Mouse (Mus musculus): ENCODE results near the gene Rnaseh2b. TPM values are rescaled to one million over a fixed set of nuclear protein-coding genes. Genes with fewer than 3 reads are reported as not detected.

The Rnaseh2b gene
- polyA plus RNA-seq, 1 experiment from 2014 or later, result 62.4 TPM

DNA sequence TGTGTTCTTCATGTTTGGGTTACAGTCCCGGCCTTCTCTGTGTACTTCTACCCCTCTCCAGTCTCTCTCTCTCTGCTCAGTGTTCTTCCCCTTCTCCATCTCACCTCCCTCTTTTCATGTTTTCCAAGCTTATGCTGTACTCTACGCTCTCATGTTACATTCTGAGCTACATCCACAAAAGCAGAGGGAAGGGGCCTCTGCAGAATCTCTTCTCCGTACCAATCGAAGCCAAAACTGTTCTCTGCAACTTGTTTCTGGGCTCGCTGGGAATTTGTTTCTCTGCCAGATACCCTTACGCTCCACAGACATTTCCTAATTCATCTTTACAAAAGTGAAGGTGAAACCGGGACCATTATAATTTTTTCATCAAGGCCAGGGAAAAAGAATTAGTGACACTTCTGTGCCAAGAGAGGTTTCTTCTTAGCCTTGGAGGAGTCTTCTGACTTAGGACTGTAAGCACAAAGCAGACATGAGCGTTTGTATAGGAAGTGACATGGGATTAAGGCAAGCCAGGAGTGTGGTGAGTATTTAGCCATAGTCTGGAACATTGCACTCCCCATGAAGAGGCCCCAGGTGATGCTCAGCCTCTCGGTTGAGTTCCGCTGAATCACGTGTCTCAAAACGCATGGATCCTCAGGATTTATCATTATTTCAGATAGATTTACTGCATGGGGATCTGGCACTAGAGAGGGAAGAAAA is 21.5 kb upstream of the Rnaseh2b start:
- no peak overlapping the region for H3K27ac ChIP-seq (replicated peaks)
- no peaks in the 10 kb centered on the region for H3K9me3 ChIP-seq
- H3K27me3 ChIP-seq (replicated peaks; ENCODE audit: low read depth, poor library complexity, severe bottlenecking), result no peaks in the 10 kb centered on the region
- DNase-seq (ENCODE audit: low spot score), result no peak
- H3K4me1 ChIP-seq, result no peaks in the 10 kb centered on the region
- WGBS, result 88% methylated on average over 12 of the region's 12 CpGs
- no peaks in the 10 kb centered on the region for H3K36me3 ChIP-seq (replicated peaks)
- no peak overlapping the region for H3K4me3 ChIP-seq

- Histone ChIP-seq H3K4me3 (no peak overlapping the region), H3K27ac (replicated peaks) (no peak overlapping the region), H3K9me3 (no peaks in the 10 kb centered on the region), H3K4me1 (no peaks in the 10 kb centered on the region), H3K36me3 (replicated peaks) (no peaks in the 10 kb centered on the region), H3K27me3 (replicated peaks; ENCODE audit: low read depth, poor library complexity, severe bottlenecking) (no peaks in the 10 kb centered on the region)
- 93% methylated on average over 3 of the region's 3 CpGs for WGBS
- no peak for DNase-seq (ENCODE audit: low spot score)
These were observed 18.8 kb upstream of the Rnaseh2b start for GRCm38 (mm10) chr14:62273604-62274003.

DNA sequence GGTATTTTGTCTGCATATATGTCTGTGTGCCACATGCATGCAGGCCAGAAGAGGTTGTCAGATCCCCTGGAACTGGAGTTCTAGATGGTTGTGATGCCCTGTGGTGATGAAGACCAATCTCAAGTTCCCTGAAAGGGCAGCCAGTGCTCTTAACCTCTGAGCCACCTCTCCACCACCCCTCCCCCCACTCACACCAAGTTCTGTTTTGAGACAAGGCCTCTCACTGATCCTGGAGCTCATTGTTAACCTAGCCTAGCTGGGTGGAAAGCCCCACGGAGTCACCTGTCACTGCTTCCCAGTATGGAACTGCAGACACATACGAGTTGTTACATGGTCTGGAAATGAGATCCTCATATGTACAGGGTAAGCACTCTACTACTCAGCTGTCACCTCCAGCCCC is 9.4 kb upstream of the Rnaseh2b start:
- H3K4me1 ChIP-seq, result peaks cover 4% of the 10 kb centered on the region
- WGBS, result 72% methylated on average over 2 of the region's 2 CpGs
- H3K27ac ChIP-seq (replicated peaks), result no peak overlapping the region
- H3K9me3 ChIP-seq, result no peaks in the 10 kb centered on the region
- no peak overlapping the region for H3K4me3 ChIP-seq
- H3K27me3 ChIP-seq (replicated peaks; ENCODE audit: low read depth, poor library complexity, severe bottlenecking), result no peaks in the 10 kb centered on the region
- H3K36me3 ChIP-seq (replicated peaks), result no peaks in the 10 kb centered on the region
- no peak for DNase-seq (ENCODE audit: low spot score)

DNA sequence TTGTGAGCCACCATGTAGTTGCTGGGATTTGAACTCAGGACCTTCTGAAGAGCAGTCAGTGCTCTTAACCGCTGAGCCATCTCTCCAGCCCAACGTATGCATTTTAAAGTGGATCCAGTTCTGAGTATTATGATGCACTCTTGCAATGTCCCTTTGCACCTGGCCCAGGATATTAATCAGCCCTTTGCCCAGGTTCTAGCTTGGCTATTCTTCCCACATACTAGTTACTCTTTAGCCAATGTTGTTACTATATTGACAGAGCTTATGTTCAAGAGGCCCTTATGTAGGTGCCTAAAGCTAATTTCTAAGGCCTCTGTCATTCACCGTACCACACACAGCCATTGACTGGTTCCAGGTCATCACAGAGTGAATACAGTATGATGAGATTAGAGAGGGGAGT is 3.7 kb upstream of the Rnaseh2b start:
- Histone ChIP-seq H3K27ac (replicated peaks) (no peak overlapping the region), H3K9me3 (no peaks in the 10 kb centered on the region), H3K36me3 (replicated peaks) (no peaks in the 10 kb centered on the region), H3K4me3 (no peak overlapping the region), H3K27me3 (replicated peaks; ENCODE audit: low read depth, poor library complexity, severe bottlenecking) (peaks cover 45% of the 10 kb centered on the region), H3K4me1 (peaks cover 18% of the 10 kb centered on the region)
- no peak for DNase-seq (ENCODE audit: low spot score)
- WGBS, result 90% methylated on average over 3 of the region's 3 CpGs

DNA sequence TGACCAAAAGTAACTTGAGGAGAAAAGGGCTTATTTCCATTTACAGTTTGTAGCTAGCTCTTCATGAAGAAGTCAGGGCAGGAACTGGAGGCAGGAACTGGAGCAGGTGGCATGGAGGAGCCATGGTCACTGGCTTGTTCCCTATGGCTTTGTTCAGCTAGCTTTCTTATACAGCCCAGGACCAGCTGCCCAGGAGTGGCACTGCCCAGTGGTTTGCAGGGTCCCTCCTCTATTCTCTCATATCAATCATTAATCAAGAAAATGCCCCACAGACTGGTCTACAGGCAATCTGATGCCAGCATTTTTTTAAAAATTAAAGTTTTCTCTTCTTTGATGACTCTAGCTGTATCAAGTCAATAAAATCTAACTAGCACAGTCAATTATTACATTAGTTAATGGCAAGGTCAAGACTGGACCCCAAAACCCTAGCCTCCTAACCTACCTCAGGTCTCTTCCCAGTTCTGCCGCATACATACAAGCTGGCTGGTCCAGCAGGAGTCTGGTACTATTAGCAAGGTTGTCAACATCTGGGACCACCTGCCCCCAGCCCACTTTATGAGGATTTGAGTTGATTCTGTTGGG is 892 bp upstream of the Rnaseh2b start:
- no peak for DNase-seq (ENCODE audit: low spot score)
- Histone ChIP-seq H3K36me3 (replicated peaks) (no peaks in the 10 kb centered on the region), H3K27ac (replicated peaks) (no peak overlapping the region), H3K4me1 (peaks cover 22% of the 10 kb centered on the region), H3K9me3 (no peaks in the 10 kb centered on the region), H3K4me3 (no peak overlapping the region), H3K27me3 (replicated peaks; ENCODE audit: low read depth, poor library complexity, severe bottlenecking) (peaks cover 63% of the 10 kb centered on the region)
- 90% methylated on average over 1 of the region's 1 CpGs for WGBS

GRCm38 (mm10) chr14:62292166-62292487 is 262 bp upstream of the Rnaseh2b start:
- H3K36me3 ChIP-seq (replicated peaks), result no peaks in the 10 kb centered on the region
- WGBS, result 29% methylated on average over 7 of the region's 7 CpGs
- H3K4me1 ChIP-seq, result peaks cover 22% of the 10 kb centered on the region
- H3K27ac ChIP-seq (replicated peaks), result peak overlapping the region; percentile 85
- H3K27me3 ChIP-seq (replicated peaks; ENCODE audit: low read depth, poor library complexity, severe bottlenecking), result peaks cover 63% of the 10 kb centered on the region
- peak overlapping the region; percentile 65 for H3K4me3 ChIP-seq
- DNase-seq (ENCODE audit: low spot score), result no peak
- H3K9me3 ChIP-seq, result no peaks in the 10 kb centered on the region

GRCm38 (mm10) chr14:62298808-62299207 is 6.4 kb downstream of the Rnaseh2b start:
- DNase-seq (ENCODE audit: low spot score), result no peak
- no peaks in the 10 kb centered on the region for H3K36me3 ChIP-seq (replicated peaks)
- WGBS, result 81% methylated on average over 1 of the region's 1 CpGs
- no peak overlapping the region for H3K4me3 ChIP-seq
- H3K4me1 ChIP-seq, result peaks cover 10% of the 10 kb centered on the region
- H3K27me3 ChIP-seq (replicated peaks; ENCODE audit: low read depth, poor library complexity, severe bottlenecking), result peaks cover 17% of the 10 kb centered on the region
- H3K9me3 ChIP-seq, result no peaks in the 10 kb centered on the region
- H3K27ac ChIP-seq (replicated peaks), result no peak overlapping the region

DNA sequence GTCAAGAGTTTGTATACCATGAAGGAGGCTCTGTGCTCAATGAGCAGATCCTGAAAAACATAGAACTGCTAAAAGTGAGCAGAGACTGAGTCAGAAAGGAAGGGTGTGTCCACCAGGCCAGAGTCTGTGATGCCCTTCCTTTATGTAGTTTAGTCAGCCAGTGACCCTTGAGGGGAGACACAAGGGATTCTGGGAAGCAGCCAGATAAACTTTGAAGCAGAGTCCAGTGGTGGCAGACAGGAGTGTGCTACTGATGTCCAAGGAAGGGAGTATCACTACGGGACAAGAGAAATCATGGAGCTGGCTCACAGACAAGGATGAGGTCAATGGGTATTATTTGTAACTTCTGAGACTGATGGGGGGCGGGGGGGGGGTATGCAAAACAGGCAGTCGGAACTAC is 7.6 kb downstream of the Rnaseh2b start:
- Histone ChIP-seq H3K9me3 (no peaks in the 10 kb centered on the region), H3K4me3 (no peak overlapping the region), H3K36me3 (replicated peaks) (no peaks in the 10 kb centered on the region), H3K27me3 (replicated peaks; ENCODE audit: low read depth, poor library complexity, severe bottlenecking) (peaks cover 5% of the 10 kb centered on the region), H3K4me1 (peaks cover 7% of the 10 kb centered on the region), H3K27ac (replicated peaks) (no peak overlapping the region)
- no peak for DNase-seq (ENCODE audit: low spot score)
- WGBS, result 78% methylated on average over 3 of the region's 3 CpGs

- Histone ChIP-seq H3K9me3 (no peaks in the 10 kb centered on the region), H3K27me3 (replicated peaks; ENCODE audit: low read depth, poor library complexity, severe bottlenecking) (no peaks in the 10 kb centered on the region), H3K27ac (replicated peaks) (no peak overlapping the region), H3K4me1 (no peaks in the 10 kb centered on the region), H3K4me3 (no peak overlapping the region), H3K36me3 (replicated peaks) (no peaks in the 10 kb centered on the region)
- WGBS, result 95% methylated on average over 1 of the region's 1 CpGs
- no peak for DNase-seq (ENCODE audit: low spot score)
These were observed 15.2 kb downstream of the Rnaseh2b start for GRCm38 (mm10) chr14:62307555-62307954.

- no peaks in the 10 kb centered on the region for H3K4me1 ChIP-seq
- H3K4me3 ChIP-seq, result no peak overlapping the region
- no peaks in the 10 kb centered on the region for H3K36me3 ChIP-seq (replicated peaks)
- H3K27ac ChIP-seq (replicated peaks), result no peak overlapping the region
- no peak for DNase-seq (ENCODE audit: low spot score)
- no peaks in the 10 kb centered on the region for H3K27me3 ChIP-seq (replicated peaks; ENCODE audit: low read depth, poor library complexity, severe bottlenecking)
- 68% methylated on average over 2 of the region's 2 CpGs for WGBS
- H3K9me3 ChIP-seq, result no peaks in the 10 kb centered on the region
These were observed 16.6 kb downstream of the Rnaseh2b start for GRCm38 (mm10) chr14:62309026-62309425.

DNA sequence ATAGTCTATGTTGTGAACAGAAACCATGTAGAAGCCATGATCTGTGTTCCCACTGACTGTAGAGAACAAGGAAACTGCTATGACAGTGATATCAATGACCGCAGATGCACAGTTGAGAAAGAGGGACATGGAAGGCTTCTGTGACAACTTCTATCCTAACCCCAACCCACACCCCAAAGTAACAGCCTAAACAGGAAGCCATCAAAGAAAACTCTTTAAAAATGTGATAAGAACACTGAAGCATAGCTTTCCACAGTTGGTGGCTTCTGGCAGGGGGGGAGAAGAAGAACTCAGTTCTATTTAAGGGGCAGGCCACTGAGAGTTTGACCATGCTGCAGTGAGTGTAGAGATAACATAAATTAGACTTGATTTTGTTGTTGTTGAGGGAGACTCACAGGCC is 19.3 kb downstream of the Rnaseh2b start:
- Histone ChIP-seq H3K27me3 (replicated peaks; ENCODE audit: low read depth, poor library complexity, severe bottlenecking) (no peaks in the 10 kb centered on the region), H3K4me1 (no peaks in the 10 kb centered on the region), H3K27ac (replicated peaks) (no peak overlapping the region), H3K9me3 (no peaks in the 10 kb centered on the region), H3K4me3 (no peak overlapping the region), H3K36me3 (replicated peaks) (no peaks in the 10 kb centered on the region)
- 95% methylated on average over 1 of the region's 1 CpGs for WGBS
- DNase-seq (ENCODE audit: low spot score), result no peak

- peaks cover 37% of the 10 kb centered on the region for H3K4me1 ChIP-seq
- no peak overlapping the region for H3K27ac ChIP-seq (replicated peaks)
- no peak for DNase-seq (ENCODE audit: low spot score)
- 40% methylated on average over 6 of the region's 6 CpGs for whole genome bisulfite sequencing
- H3K36me3 ChIP-seq (replicated peaks), result no peaks in the 10 kb centered on the region
- no peaks in the 10 kb centered on the region for H3K9me3 ChIP-seq
- 0 out of 2 replicates have a peak, but pooled peaks cover 4% of the 10 kb centered on the region for H3K27me3 ChIP-seq (replicated peaks; ENCODE audit: low read depth, poor library complexity, severe bottlenecking)
- no peak overlapping the region for H3K4me3 ChIP-seq
These were observed 30.4 kb downstream of the Rnaseh2b start for GRCm38 (mm10) chr14:62322581-62323344.

DNA sequence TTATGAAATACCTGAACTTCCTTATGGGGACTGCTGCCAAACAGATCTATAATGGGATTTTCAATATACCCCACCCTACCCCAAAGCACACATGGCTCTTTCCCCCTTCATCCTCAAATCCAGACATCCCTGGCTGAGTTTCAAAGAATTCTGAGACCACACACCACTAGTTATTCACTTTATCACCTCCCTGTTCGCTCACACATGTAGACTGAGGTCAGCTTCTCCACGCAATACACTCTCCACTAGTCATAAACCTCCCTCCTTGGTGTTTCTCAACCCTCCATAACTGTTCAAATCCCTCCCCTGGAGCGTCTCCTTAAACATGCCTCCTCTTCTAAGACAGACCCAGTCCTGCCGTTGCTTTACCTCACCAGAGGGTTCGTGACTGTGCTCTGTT is 31.1 kb downstream of the Rnaseh2b start:
- Histone ChIP-seq H3K9me3 (no peaks in the 10 kb centered on the region), H3K27me3 (replicated peaks; ENCODE audit: low read depth, poor library complexity, severe bottlenecking) (0 out of 2 replicates have a peak, but pooled peaks cover 4% of the 10 kb centered on the region), H3K36me3 (replicated peaks) (no peaks in the 10 kb centered on the region), H3K27ac (replicated peaks) (no peak overlapping the region), H3K4me3 (no peak overlapping the region), H3K4me1 (peaks cover 38% of the 10 kb centered on the region)
- WGBS, result 89% methylated on average over 5 of the region's 5 CpGs
- DNase-seq (ENCODE audit: low spot score), result no peak

Measured in embryonic facial prominence, embryonic 10.5 days (tissue).